Mouse (Mus musculus): ENCODE results near the gene Pih1d1. TPM values are rescaled to one million over a fixed set of nuclear protein-coding genes. Genes with fewer than 3 reads are reported as not detected.

Pih1d1 gene
- total RNA-seq, 1 experiment from 2014 or later, result 38.0 TPM

DNA sequence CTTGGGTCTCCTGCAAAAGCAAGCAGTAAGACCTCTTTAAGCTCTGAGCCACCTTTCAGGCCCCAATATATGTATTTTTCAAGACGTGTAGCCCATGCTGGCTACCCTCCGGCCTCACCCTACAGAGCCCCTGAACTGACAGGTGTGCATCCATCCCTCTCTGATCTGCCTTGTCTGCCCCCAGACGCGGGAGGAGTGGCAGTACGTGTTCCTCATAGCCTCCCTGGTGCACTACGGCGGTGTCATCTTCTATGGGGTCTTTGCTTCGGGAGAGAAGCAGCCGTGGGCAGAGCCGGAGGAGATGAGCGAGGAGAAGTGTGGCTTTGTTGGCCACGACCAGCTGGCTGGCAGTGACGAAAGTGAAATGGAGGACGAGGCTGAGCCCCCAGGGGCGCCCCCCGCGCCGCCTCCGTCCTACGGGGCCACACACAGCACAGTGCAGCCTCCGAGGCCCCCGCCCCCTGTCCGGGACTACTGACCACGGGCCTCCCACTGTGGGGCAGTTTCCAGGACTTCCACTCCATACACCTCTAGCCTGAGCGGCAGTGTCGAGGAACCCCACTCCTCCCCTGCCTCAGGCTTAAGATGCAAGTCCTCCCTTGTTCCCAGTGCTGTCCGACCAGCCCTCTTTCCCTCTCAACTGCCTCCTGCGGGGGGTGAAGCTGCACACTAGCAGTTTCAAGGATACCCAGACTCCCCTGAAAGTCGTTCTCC, 20.6 kb downstream of the Pih1d1 start:
- ATAC-seq (replicated peaks in 1 of 2; ENCODE audit: insufficient read depth in 1 of 2, low FRiP score in 2 of 2, low TSS enrichment in 1 of 2, low read depth in 1 of 2, poor library complexity in 2 of 2, severe bottlenecking in 2 of 2), result peak in 1 of 2 experiments; percentile 12; a peak in 2 of 4 replicates

DNA sequence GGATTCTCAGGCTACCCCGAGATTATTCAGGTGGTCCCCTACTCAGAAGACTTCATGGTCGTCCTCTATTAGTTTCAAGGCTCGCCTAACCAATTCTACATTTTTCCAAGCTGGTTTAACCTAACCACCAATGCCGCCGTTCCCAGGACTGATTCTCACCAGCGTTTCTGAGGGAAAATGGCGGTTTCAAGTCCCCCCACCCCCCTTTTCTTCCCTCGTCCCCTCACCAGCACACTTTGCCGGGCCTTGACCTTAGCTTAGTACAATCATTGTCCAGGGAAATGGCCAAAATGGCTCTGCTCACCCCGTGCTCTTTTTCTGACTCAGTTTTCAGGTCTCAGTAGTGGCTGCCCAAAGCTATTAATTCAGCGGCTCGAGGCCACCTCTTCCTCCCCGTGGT, 21.3 kb downstream of the Pih1d1 start:
- ATAC-seq (replicated peaks in 1 of 2; ENCODE audit: insufficient read depth in 1 of 2, low FRiP score in 2 of 2, low TSS enrichment in 1 of 2, low read depth in 1 of 2, poor library complexity in 2 of 2, severe bottlenecking in 2 of 2), result no peak

DNA sequence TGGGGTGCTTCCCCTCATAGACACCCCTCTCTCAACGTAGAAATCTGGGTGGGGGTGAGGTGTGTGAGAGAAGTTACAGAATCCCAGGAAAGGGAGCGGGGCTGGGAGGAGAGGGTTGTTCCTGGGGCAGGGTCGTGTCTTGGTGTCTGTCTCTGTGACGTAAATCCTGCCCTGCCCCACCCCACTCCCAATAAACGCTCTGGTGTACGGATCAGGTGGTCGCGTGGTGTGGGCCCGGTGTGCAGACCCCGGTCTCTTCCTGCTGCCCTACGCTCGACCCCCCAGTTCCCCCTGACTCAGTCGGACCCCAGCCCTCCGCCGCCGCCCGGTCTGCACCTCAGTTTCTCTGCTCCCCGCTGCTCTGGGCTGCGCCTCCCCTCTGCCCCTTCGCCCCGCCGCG, 21.8 kb downstream of the Pih1d1 start:
- no peak for ATAC-seq (replicated peaks in 1 of 2; ENCODE audit: insufficient read depth in 1 of 2, low FRiP score in 2 of 2, low TSS enrichment in 1 of 2, low read depth in 1 of 2, poor library complexity in 2 of 2, severe bottlenecking in 2 of 2)

DNA sequence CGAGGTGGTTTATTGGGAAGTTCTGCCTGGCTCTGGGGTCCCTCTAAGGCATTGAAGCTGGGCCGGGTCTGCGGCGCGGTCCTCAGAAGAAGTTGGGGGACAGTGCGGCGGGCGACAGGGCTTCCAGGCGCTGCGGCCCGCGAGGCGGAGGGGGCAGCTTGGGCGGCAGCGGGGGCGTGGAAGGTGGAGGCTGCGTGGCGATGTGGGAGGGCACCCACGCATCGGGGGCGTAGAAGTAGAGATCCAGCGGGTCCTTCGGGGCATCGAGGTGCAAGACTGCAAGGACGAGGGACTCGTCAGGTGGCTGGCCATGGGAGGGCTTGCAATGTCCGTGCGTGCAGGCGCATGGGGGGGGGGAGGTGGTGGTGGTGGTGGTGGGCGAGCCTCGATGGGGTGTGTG, 22.3 kb downstream of the Pih1d1 start:
- ATAC-seq (replicated peaks in 1 of 2; ENCODE audit: insufficient read depth in 1 of 2, low FRiP score in 2 of 2, low TSS enrichment in 1 of 2, low read depth in 1 of 2, poor library complexity in 2 of 2, severe bottlenecking in 2 of 2), result no peak

DNA sequence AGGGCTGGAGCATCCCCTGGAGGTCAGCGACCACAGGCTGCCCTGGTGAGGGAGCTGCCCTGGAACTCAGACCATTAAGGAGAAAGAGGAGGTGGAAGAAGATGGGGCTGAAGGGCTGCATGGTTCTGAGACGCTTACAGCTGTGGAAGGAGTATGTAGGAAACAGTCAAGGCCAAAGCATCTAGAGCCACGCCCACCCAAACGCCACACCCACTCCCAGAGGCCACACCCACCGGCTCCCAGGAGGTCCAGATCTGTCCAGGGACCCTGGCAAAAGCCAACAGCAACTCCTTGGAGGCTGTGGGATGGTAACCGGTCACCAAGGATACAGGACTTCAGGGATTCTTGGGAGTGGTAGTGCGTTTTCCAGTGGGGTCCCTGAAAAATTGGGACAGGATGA, 24.4 kb downstream of the Pih1d1 start:
- ATAC-seq (replicated peaks in 1 of 2; ENCODE audit: insufficient read depth in 1 of 2, low FRiP score in 2 of 2, low TSS enrichment in 1 of 2, low read depth in 1 of 2, poor library complexity in 2 of 2, severe bottlenecking in 2 of 2), result no peak

DNA sequence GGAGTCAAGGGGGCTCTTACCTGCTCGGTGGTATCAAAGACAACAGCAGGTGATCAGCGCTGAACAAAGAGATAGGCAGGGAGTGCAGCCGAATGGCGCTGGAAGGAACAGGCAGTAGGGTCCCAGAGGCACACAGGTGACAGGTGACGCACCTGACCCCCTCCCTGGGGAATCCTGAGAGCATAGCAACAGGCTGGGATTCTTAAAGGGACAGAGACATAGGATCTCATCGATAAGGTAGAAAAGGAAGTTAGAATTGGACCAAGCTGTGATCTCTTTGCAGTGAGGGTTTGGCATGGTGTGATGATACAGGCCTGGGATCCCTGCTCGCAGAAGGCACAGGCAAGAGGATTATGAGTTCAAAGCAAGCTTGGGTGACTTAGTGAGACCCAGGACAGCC, 25.4 kb downstream of the Pih1d1 start, which contains the start of gene Gfy:
Gene Gfy, minus strand, starts transcription at position 101 of the 400 bp plus-strand sequence.
- no peak for ATAC-seq (replicated peaks in 1 of 2; ENCODE audit: insufficient read depth in 1 of 2, low FRiP score in 2 of 2, low TSS enrichment in 1 of 2, low read depth in 1 of 2, poor library complexity in 2 of 2, severe bottlenecking in 2 of 2)

DNA sequence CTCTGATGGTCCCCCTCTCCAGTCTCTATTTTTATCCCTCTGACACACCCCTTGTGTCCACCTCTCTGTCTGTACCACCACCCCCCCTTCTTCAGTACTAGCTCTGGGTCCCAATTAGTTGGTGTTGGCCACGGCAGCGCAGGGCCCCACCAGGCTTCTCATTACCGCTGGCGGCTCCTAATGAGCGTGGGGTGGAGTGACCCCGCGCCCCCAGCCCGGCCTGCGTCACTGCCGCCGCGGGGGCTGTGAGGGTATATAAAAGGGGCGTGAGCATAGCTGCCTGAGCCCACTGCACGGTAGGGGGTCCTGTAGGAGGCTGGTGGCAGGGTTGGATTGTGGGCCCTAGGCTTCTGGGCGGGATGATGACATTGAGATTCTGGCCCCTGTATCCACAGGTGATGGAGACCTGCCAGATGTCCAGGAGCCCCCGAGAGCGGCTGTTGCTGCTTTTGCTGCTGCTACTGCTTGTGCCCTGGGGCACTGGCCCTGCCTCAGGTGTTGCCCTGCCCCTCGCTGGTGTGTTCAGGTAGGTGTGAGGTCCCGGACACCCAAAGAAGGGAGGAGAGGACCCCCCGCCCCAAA, 26.9 kb downstream of the Pih1d1 start, which contains the start of gene Pth2:
Gene Pth2, plus strand, starts transcription at position 100 of the 582 bp plus-strand sequence.
- no peak for ATAC-seq (replicated peaks in 1 of 2; ENCODE audit: insufficient read depth in 1 of 2, low FRiP score in 2 of 2, low TSS enrichment in 1 of 2, low read depth in 1 of 2, poor library complexity in 2 of 2, severe bottlenecking in 2 of 2)

DNA sequence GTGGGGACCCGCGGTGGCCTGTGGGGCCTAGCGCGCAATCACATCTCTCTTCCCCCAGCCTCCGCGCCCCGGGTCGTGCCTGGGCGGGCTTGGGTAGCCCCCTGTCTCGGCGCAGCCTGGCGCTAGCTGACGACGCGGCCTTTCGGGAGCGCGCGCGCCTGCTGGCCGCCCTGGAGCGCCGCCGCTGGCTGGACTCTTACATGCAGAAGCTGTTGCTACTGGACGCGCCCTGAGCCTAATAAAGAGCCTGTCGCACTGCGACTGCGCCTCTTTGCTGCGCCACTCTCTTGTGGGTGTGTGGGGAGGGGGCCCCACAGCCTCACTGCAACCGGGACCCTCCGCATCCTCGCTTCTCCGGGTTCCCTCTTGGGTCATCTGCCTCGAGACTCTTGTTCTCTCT, 27.4 kb downstream of the Pih1d1 start:
- ATAC-seq (replicated peaks in 1 of 2; ENCODE audit: insufficient read depth in 1 of 2, low FRiP score in 2 of 2, low TSS enrichment in 1 of 2, low read depth in 1 of 2, poor library complexity in 2 of 2, severe bottlenecking in 2 of 2), result no peak

DNA sequence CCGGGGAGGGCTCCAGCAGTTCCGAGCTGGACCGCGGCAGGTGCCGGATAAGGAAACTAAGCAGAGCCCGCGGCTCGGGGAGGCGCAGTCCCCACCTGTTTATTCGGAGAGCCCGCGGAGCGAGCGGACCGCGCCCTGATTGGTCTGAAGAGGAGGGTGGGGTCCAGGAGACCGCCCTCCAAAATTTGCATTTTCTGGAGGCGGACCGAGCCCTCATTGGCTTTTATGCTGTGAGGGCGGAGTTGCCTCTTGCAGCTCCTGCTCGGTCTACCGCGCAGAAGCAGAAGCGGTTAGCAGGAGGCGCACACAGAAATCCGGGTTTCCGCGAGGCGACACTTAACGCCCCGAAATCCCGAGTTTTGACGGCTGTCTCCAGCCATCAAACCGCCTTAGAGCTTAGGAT, 28.1 kb downstream of the Pih1d1 start:
- ATAC-seq (replicated peaks in 1 of 2; ENCODE audit: insufficient read depth in 1 of 2, low FRiP score in 2 of 2, low TSS enrichment in 1 of 2, low read depth in 1 of 2, poor library complexity in 2 of 2, severe bottlenecking in 2 of 2), result peak; percentile 93 to 97

DNA sequence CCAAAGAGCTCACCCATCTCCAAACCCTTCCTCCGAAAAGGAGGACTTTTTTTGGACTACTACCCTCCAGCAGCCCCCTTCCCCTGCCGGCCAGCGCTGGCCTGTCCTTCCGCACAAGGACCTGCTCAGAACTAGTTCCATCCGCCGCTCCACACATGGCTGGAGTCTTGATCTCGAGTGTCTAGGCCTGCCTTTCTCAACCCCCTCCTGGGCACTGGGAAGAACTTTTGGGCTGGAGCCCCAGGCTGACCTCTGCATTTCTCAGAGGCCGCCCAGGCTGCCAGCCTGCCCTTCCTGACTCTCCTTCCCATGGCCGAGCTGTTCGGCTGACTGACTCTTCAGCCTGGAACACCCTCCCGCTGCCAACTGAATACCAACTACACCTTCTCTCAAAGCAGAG, 28.5 kb downstream of the Pih1d1 start:
- peak; percentile 2 to 3; a peak in 1 of 4 replicates for ATAC-seq (replicated peaks in 1 of 2; ENCODE audit: insufficient read depth in 1 of 2, low FRiP score in 2 of 2, low TSS enrichment in 1 of 2, low read depth in 1 of 2, poor library complexity in 2 of 2, severe bottlenecking in 2 of 2)

DNA sequence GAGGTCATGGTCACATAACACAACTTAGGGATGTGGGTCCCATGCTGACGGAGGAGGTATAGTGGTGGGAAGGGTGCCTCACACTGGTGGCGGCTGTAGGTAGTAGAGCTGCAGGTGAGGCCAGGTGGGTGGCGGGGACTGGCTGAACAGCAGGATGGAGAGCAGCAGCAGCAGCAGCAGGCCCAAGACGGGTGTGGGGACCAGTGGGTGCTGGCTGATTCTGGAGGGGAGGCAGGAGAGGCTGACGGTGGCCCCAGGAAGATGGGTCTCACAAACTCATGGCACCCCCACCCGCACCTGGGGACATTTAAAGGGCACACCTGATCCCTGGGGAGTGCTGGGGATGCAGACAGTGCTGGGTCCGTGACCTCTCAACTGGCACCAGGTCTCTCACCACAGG, 29.6 kb downstream of the Pih1d1 start:
- no peak for ATAC-seq (replicated peaks in 1 of 2; ENCODE audit: insufficient read depth in 1 of 2, low FRiP score in 2 of 2, low TSS enrichment in 1 of 2, low read depth in 1 of 2, poor library complexity in 2 of 2, severe bottlenecking in 2 of 2)

DNA sequence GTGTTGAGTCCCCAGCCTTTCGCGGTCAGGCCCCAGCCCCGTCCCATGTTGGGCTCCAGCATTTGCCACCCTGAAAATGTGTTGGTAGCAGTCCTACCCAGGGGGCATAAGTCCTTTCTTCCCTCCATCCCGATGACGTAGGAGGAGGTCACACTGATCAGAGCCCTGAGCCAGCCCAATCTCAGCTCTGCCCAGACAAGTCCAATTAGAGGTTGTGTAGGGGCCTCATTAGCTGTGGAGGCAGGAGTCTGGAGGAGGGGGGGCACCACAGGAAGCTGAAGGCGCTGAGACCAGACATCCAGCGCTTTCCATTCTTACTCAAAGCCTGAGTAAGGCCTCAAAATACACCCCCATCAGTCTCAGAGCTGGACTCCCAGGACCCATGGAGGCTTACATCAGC, 31.8 kb downstream of the Pih1d1 start:
- no peak for ATAC-seq (replicated peaks in 1 of 2; ENCODE audit: insufficient read depth in 1 of 2, low FRiP score in 2 of 2, low TSS enrichment in 1 of 2, low read depth in 1 of 2, poor library complexity in 2 of 2, severe bottlenecking in 2 of 2)

DNA sequence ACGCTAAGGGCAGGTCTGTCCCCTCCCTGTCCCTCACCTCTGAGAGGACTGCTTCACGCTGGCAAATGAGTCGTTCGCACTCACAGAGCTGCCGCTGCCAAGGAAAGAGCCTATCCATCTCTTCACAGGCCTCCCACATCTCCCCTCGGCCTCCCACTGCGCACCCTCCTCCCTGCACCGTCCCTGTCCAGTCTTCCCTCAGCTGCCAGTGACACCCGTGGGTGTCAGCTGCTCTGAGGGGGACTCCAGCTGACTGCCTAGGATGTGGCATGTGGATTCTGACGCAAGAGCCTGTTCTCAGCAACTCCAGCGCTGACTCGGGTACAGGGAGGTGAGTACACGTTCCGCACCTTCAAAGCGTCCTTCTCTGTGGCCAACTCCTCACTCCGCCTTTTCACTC, 35.5 kb downstream of the Pih1d1 start:
- no peak for ATAC-seq (replicated peaks in 1 of 2; ENCODE audit: insufficient read depth in 1 of 2, low FRiP score in 2 of 2, low TSS enrichment in 1 of 2, low read depth in 1 of 2, poor library complexity in 2 of 2, severe bottlenecking in 2 of 2)

DNA sequence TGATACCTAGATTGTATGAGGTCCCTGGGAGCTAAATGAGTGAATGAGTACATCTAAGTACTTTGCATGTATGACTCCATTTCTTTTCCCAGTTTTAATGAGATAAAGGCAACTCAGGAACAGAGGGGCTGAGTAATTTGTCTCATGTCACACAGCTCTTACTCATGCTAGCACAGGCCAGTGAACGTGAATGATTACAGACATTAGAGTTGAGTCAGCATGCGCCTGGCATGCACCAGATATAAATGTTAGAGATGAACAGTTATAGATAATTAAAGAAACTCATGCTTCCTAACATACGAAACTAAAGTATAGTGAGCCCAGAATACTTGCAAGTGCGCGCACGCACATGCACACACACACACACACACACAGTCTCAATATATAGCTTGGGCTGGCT, 36.1 kb downstream of the Pih1d1 start:
- no peak for ATAC-seq (replicated peaks in 1 of 2; ENCODE audit: insufficient read depth in 1 of 2, low FRiP score in 2 of 2, low TSS enrichment in 1 of 2, low read depth in 1 of 2, poor library complexity in 2 of 2, severe bottlenecking in 2 of 2)

DNA sequence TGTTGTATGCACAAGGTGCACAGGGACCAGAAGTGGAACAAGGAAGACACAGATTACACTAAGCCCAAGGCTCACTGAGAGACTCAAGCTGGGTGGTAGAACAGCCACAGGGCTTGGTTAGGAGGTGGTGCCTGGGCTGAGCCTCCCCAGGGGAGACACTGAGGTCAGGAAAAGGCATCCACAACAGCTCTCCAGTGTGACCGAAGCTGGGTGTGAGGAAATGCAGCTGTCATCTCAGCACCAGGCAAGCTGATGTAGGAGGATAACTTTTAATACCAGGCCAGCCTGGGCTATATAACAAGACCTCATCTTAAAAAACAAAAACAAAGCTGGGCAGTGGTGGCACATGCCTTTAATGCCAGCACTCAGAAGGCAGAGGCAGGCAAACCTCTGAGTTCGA, 37.1 kb downstream of the Pih1d1 start:
- no peak for ATAC-seq (replicated peaks in 1 of 2; ENCODE audit: insufficient read depth in 1 of 2, low FRiP score in 2 of 2, low TSS enrichment in 1 of 2, low read depth in 1 of 2, poor library complexity in 2 of 2, severe bottlenecking in 2 of 2)

DNA sequence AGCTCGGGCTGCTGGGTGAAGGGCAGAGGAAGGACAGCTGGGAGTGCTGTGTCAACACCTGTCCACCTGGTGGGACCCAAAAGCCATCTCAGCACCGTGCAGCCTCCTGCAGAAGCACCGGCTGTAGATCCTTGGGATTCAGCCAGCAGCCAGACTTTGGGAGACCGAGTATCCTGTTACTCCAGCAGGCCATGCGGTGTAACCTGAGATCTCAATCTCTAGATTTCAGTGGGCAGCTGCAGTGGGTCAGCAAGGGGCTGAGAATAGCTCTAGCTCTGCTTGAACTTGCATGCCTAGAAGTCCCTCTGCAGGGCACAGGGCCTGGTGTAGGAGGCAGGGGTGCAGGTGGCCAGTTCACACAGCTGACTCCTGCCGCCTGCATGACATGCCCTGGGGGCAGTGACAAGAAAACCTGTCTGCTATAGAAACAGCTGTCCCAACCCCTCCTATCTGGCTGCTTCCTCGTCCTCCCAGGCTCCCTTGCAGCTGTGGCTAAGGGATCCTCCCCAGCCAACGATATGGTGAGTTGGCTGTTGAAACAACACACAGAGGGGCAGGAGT, 37.8 kb downstream of the Pih1d1 start:
- ATAC-seq (replicated peaks in 1 of 2; ENCODE audit: insufficient read depth in 1 of 2, low FRiP score in 2 of 2, low TSS enrichment in 1 of 2, low read depth in 1 of 2, poor library complexity in 2 of 2, severe bottlenecking in 2 of 2), result no peak

DNA sequence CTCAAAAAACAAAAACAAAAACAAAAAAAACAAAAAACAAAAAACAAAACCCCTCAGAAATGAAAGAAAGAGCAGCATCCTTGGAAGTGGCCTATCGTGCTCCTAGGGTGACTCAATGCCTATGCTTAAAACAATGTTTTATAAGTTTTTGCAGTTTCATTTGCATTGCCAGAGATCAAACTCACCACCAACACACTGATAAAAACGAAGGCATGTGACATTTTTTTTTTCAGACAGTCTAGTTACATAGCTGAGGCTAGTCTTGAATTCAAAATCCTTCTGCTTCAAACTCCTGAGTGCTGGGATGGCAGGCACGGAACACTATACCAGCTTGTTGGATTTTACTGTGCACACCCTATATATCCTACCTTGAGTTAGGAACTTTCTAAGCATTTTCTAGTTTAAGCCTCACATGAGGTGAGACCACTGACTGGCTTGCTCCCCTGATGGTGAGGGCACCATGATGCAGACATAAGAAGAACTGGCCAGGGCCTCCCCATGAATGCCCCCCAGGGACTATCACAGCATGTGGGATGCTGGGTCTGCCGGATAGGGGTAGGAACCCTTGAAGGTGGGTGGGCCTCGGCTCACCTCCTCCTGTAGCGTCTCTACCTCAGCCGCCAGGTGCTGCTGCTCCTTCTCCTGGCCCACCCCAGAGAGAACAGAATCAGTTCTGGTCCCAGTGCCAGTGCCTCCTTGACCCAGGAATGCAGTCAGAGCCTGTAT, 38.6 kb downstream of the Pih1d1 start:
- ATAC-seq (replicated peaks in 1 of 2; ENCODE audit: insufficient read depth in 1 of 2, low FRiP score in 2 of 2, low TSS enrichment in 1 of 2, low read depth in 1 of 2, poor library complexity in 2 of 2, severe bottlenecking in 2 of 2), result no peak

DNA sequence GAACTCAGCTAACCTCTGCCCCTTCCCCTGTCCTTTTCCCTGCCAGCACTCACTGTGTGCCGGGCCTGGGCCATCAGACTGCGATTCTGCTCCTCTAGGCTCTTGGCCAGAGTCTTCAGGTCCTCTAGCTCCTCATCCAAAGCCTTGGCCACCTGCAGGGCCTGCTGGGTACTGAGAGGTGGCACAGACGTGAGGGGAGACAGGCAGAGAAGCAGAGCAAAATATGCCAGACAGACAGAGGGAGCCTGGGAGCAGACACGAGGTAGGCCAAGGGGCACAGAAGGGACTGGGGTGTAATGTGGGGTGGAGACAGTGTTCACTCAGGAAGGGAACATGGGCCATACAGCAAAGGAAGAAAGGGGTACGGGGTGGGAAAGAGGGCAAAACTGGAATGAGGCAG, 39.3 kb downstream of the Pih1d1 start:
- no peak for ATAC-seq (replicated peaks in 1 of 2; ENCODE audit: insufficient read depth in 1 of 2, low FRiP score in 2 of 2, low TSS enrichment in 1 of 2, low read depth in 1 of 2, poor library complexity in 2 of 2, severe bottlenecking in 2 of 2)

Measured in hematopoietic stem cell, adult 5-6 weeks (primary cell).